Mouse (Mus musculus) kidney, adult 2 months (tissue): ENCODE data around the gene Cdkn2aip.

Source experiments
- CTCF ChIP-seq: fragments of 200-500 bp; conservative IDR thresholded peaks from 2 replicates; pipeline ENCODE4 v1.5.1; 2011; ENCODE audit warnings: low read depth, mild to moderate bottlenecking, control low read depth, low read length, moderate library complexity, mixed read lengths; ENCODE audit not compliant: insufficient read depth, insufficient read length
- POLR2A ChIP-seq: fragments of 200-500 bp; IDR thresholded peaks from one replicate; pipeline ENCODE4 v1.6.1; 2011; ENCODE audit warnings: low read depth, low read length, control low read depth

DNA sequence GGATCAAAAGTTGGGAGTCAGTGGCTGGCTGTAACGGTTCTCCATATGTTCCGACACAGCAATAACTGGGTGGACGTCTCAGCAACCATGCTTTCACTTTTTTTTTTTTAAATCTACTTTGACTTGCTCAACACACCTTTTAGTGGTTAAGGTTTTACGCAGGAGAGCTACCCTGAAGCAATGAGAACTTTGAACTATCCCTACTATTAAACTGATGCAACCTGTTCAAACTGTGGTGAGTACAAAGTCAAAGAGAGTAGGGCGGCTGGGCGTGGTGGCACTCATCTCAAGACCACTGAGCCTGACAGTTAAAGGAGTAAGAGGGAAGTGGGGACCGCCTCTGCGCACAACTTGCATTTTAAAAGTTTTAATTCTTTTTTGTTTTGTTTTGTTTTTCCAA, 7.0 kb downstream of the Cdkn2aip start:
- TF ChIP-seq CTCF (no peak), POLR2A (no peak)
